Mouse (Mus musculus) ovary, postnatal 36 days (tissue): ENCODE measurements around the gene Gfod2.

Source experiments
- DNase-seq: peaks from one replicate; pipeline ENCODE4 v3.0.0; 2022; ENCODE audit warnings: low spot score, mixed read lengths

Gfod2 gene

GRCm38 (mm10) chr8:105758277-105759108 is at the start of gene Gfod2:
TSS of gene Gfod2 (minus strand) at chr8:105758664.
- DNase-seq = peak; percentile 99

DNA sequence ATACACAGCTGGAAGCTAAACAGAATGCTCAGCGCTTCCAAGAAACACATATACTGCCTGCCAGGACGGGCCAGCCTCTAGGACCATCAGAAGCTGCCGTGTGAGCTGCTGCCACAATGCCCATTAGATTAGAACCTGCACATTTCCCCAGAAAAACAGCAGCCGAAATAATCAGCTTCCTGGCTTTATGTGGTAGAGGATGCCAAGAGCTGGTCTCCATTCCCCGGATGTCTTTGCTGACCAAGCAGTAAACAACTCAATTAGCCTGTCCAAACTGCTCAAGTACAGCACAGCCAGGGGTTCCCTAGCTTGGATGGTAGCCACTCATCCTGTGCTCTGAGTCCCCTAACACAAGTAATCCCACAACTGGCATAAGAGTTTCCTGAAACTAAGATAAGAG is 49.3 kb upstream of the Gfod2 start:
- DNase-seq = no peak

DNA sequence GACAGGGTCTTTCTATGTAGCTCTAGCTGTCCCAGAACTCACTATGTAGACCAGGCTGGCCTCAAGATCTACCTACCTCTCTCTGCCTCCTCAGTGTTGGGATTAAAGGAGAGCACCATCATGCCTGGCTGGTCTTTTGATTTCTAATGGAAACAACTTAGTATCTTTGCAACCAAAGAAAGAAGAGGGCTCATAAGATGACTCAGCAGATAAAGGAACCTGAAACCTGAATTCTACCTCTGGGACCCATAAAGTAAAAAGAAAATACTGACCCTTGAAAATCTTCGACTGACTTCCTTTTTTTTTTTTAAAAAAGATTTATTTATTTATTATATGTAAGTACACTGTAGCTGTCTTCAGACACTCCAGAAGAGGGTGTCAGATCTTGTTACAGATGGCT is 47.5 kb upstream of the Gfod2 start:
- DNase-seq = no peak

GRCm38 (mm10) chr8:105805346-105805745 is 46.9 kb upstream of the Gfod2 start:
- DNase-seq = no peak

DNA sequence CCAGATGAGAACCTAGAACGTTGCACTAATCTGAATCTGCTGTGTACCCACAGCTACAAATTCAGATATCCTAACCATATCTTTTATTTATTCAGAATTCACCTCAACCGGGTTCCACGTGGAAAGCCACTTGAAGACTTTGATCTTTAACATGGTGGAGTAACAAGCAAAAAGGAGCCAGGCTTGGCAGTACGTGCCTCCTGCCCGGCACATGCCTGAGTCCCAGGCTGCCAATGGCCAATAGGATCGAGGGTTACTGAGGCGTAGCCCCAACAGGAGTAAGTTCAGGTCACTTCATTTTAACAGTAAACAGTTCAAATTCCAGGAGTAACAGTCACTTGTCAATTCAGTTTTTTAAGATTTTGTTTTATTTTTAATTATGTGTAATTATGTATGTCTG is 46.3 kb upstream of the Gfod2 start:
- no peak for DNase-seq

- no peak for DNase-seq
Observed at GRCm38 (mm10) chr8:105801153-105801904, 42.9 kb upstream of the Gfod2 start.

DNA sequence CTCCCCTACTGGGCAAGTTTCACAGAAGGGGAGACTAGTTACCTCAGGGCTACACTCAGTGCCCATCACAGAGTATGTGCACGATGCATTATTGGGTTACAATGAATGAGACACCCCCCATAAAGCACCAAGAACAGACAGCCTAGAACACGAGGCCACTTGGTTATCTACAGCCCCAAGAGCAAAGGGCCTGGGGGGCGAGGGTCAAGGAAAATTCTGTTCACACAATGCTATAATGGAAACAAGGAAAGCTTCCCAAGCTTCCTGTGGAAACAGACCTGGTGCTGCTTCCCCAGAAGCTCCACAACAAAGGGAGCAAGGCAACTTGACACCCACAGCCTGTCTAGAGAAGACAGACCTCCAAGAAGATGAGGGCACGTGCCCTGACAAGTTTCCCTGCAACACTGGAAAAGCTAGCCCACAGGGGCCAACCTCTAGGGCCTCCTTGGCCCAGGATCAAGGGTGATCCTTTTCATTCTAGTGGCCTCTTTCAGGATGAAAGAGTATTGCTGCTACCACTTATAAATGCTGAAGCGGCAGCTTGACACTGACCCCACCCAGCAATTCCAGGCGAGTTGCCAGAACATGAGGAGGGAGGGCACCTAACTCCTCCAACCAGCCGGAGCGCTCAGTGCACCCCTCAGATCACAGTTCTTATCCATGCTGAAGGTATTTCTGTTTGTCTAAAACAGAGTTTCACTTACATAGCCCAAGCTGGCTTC is 40.8 kb upstream of the Gfod2 start:
- peak; percentile 73 for DNase-seq

GRCm38 (mm10) chr8:105798408-105798807 is 39.9 kb upstream of the Gfod2 start:
- no peak for DNase-seq

DNA sequence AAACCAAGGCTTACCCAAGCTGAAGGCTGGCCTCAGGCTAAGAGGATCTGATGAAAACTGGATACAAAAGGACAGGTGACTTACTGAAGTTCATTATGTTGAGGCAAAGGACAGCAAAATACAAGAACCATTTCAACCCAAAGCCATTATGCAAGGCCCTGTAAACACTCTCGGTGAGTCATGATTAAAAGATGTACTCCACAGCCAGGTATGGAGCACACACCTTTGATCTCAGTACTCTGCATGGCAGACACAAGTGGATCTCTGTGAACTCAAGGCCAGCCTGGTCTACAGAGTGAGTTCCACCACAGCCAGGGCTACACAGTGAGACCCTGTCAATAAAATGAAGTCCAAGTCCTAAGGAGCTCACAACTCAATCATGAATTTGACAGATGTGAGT is 37.3 kb upstream of the Gfod2 start:
- DNase-seq = no peak

GRCm38 (mm10) chr8:105794009-105794598 is 35.6 kb upstream of the Gfod2 start:
- DNase-seq = no peak

DNA sequence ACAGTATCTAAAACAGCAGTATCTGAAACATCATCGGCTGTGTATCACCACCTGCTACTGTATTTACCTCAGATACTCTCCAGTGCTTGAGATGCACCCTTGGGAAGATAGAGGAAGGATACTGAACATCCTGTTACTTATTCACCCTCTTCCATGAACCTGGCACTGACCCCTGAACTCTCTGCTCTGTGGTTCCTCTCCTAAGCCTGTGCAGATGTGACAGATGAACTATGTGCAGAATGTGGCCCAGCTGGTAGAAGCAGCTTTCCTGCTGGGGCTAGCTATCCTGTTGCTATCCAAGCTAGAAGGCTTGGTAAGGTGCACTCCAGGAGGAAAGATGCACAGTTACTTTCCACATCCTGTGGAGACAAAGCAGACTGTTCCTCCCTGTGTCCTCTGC is 34.9 kb upstream of the Gfod2 start:
- no peak for DNase-seq

- no peak for DNase-seq
Observed at GRCm38 (mm10) chr8:105789626-105790025, 31.2 kb upstream of the Gfod2 start.

DNA sequence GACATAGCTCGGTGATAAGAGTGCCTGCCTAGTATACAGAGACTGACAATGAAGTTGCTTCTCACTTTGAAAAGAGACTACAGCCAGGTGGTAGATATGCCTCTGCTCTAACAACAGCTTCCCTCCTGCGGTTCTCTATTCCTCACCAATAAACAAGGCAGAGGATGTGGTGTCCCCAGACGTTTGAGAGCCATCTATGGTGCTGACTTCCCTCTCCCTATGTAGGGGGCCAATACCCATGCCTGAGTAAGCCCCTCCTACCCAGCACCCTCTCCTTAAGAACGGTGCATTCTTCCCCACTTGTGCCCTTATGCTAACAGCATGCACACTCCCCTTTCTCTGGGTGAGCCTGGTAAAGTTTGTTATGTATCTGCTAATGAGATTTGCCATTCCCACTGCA is 30.5 kb upstream of the Gfod2 start:
- DNase-seq = no peak

GRCm38 (mm10) chr8:105788241-105788640 is 29.8 kb upstream of the Gfod2 start:
- no peak for DNase-seq

GRCm38 (mm10) chr8:105780298-105780697 is 21.8 kb upstream of the Gfod2 start:
- DNase-seq = no peak

- no peak for DNase-seq
Observed at GRCm38 (mm10) chr8:105777833-105778232, 19.4 kb upstream of the Gfod2 start.

GRCm38 (mm10) chr8:105774498-105774897 is 16.0 kb upstream of the Gfod2 start:
- no peak for DNase-seq

- DNase-seq = peak; percentile 38
Observed at GRCm38 (mm10) chr8:105773441-105773861, 15.0 kb upstream of the Gfod2 start.

- DNase-seq = no peak
Observed at GRCm38 (mm10) chr8:105771398-105772175, 13.1 kb upstream of the Gfod2 start.

- DNase-seq = no peak
Observed at GRCm38 (mm10) chr8:105770609-105771008, 12.1 kb upstream of the Gfod2 start.

- DNase-seq = no peak
Observed at GRCm38 (mm10) chr8:105768485-105769257, 10.2 kb upstream of the Gfod2 start.
